Mouse (Mus musculus): ENCODE results near the gene Tmtc2. TPM values are rescaled to one million over a fixed set of nuclear protein-coding genes. Genes with fewer than 3 reads are reported as not detected.

Tmtc2 gene
- 4.5 and 5.1 TPM in 2 replicates for total RNA-seq (2014; rRNA removed; ENCODE audit: low replicate concordance)
- 1.5 and 1.9 TPM in 2 replicates for polyA plus RNA-seq (2015; fragmentation: Nextera tagmentation; extraction: Ambion mirVana)

DNA sequence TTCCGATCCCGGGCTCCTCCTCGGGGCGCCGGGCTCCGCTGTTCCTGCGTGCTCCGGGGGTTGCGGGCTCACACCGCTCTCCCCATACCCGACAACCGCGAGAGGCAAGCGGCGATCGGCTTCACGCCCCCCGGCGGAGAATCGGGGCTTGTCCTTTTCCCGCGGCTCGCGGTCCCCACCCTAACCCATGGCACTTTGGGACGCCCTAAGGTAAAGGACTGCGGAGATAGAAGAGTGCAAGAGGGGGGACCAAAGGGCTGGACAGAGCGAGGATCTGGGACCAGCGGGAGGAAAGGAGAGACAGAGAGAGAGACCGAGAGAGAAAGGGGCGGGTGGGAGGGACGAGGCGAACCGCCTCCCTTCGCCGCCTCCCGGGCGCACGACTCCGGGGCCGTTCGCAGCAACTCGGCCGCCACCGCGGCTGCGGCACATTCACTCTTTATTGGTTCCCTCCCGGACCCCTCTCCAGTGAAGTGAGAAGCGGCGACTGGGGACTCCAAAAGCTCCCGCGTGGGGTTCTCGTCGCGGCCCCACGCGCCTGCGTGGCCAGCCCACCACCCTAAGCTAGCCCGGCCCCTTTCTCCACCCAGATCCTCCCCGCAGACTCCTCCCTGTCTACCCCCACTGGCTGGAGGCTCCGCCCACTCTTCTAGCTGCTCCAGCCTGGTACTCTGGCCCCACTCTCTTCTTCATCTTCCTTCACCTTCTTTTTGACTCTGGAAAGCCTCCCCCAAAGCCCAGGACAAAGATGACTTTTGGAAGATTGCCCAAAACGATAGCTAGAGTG is at the start of gene Tmtc2:
TSS of gene Tmtc2 (minus strand) at position 544 of the 787 bp plus-strand sequence.
- peaks cover 3% of the 10 kb centered on the region; the same call in 1 of the 2 replicates for H3K4me1 ChIP-seq (ENCODE audit: control insufficient read depth, insufficient read depth)
- H3K9ac ChIP-seq (replicated peaks; ENCODE audit: low read depth, low read length) = peak within 1 kb of the TSS; percentile 60
- DNase-seq (ENCODE audit: low spot score) = peak; percentile 84
- TF ChIP-seq CTCF (IDR thresholded peaks at IDR 0.05; ENCODE audit: low read depth) = peak; percentile 30
- TF ChIP-seq EP300 (IDR thresholded peaks at IDR 0.05; ENCODE audit: low read depth) = no peak
- under 1% methylated on average over 59 of the region's 61 CpGs for WGBS
- no peaks in the 10 kb centered on the region for H3K36me3 ChIP-seq (replicated peaks; ENCODE audit: control insufficient read depth, insufficient read depth, low read length)
- peak; percentile 93 for ATAC-seq (ENCODE audit: insufficient read depth, low read depth)
- H3K4me2 ChIP-seq (ENCODE audit: low read depth, low read length) = peak within 1 kb of the TSS; percentile 95
- H3K9me3 ChIP-seq (replicated peaks; ENCODE audit: control insufficient read depth, low read length) = no peaks in the 10 kb centered on the region
- peak within 1 kb of the TSS; percentile 69 for H3K27ac ChIP-seq (ENCODE audit: low read depth)
- H3K4me3 ChIP-seq (ENCODE audit: low read depth, low read length) = peak within 1 kb of the TSS; percentile 83
- no peaks in the 10 kb centered on the region for H3K27me3 ChIP-seq (ENCODE audit: control insufficient read depth, insufficient read depth, low read length)

- no peak for DNase-seq (ENCODE audit: low spot score)
- Histone ChIP-seq H3K36me3 (replicated peaks; ENCODE audit: control insufficient read depth, insufficient read depth, low read length) (no peaks in the 10 kb centered on the region), H3K9me3 (replicated peaks; ENCODE audit: control insufficient read depth, low read length) (no peaks in the 10 kb centered on the region), H3K4me2 (ENCODE audit: low read depth, low read length) (no peak overlapping the region), H3K27me3 (ENCODE audit: control insufficient read depth, insufficient read depth, low read length) (no peaks in the 10 kb centered on the region), H3K4me1 (ENCODE audit: control insufficient read depth, insufficient read depth) (no peaks in the 10 kb centered on the region), H3K9ac (replicated peaks; ENCODE audit: low read depth, low read length) (no peak overlapping the region), H3K27ac (ENCODE audit: low read depth) (no peak overlapping the region), H3K4me3 (ENCODE audit: low read depth, low read length) (no peak overlapping the region)
- no peak for TF ChIP-seq CTCF (IDR thresholded peaks at IDR 0.05; ENCODE audit: low read depth)
- no peak for TF ChIP-seq EP300 (IDR thresholded peaks at IDR 0.05; ENCODE audit: low read depth)
- WGBS = 71% methylated on average over 3 of the region's 3 CpGs
- ATAC-seq (ENCODE audit: insufficient read depth, low read depth) = no peak
Measured at GRCm38 (mm10) chr10:105612117-105612516, 37.9 kb upstream of the Tmtc2 start.

GRCm38 (mm10) chr10:105598826-105599225 is 24.6 kb upstream of the Tmtc2 start:
- Histone ChIP-seq H3K4me3 (ENCODE audit: low read depth, low read length) (no peak overlapping the region), H3K36me3 (replicated peaks; ENCODE audit: control insufficient read depth, insufficient read depth, low read length) (no peaks in the 10 kb centered on the region), H3K4me2 (ENCODE audit: low read depth, low read length) (no peak overlapping the region), H3K4me1 (ENCODE audit: control insufficient read depth, insufficient read depth) (no peaks in the 10 kb centered on the region), H3K27ac (ENCODE audit: low read depth) (no peak overlapping the region), H3K27me3 (ENCODE audit: control insufficient read depth, insufficient read depth, low read length) (no peaks in the 10 kb centered on the region), H3K9me3 (replicated peaks; ENCODE audit: control insufficient read depth, low read length) (no peaks in the 10 kb centered on the region), H3K9ac (replicated peaks; ENCODE audit: low read depth, low read length) (no peak overlapping the region)
- TF ChIP-seq CTCF (IDR thresholded peaks at IDR 0.05; ENCODE audit: low read depth) (no peak), EP300 (IDR thresholded peaks at IDR 0.05; ENCODE audit: low read depth) (no peak)
- no peak for DNase-seq (ENCODE audit: low spot score)
- 72% methylated on average over 8 of the region's 8 CpGs for WGBS
- ATAC-seq (ENCODE audit: insufficient read depth, low read depth) = no peak

DNA sequence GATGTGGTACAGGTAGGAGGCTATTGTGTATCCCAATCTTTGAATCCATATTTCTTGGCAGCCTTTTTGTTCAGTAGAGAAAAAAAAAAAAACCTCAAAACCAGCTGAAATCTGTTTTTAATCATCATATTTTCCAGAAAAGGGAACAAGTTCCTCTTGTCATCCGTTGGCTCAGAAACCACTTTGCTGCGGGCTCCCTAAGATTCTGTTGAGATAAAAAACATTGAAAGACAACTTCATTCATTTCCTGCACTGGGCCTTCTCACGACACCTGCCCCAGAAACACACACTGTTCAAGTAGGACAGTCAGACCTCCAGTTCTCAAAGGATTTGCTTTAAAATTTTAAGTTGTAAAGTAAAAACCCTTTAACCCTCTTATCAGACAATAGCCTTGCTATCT is 23.0 kb upstream of the Tmtc2 start:
- no peak for DNase-seq (ENCODE audit: low spot score)
- no peak overlapping the region for H3K9ac ChIP-seq (replicated peaks; ENCODE audit: low read depth, low read length)
- ATAC-seq (ENCODE audit: insufficient read depth, low read depth) = no peak

GRCm38 (mm10) chr10:105595480-105596102 is 21.3 kb upstream of the Tmtc2 start:
- H3K27ac ChIP-seq (ENCODE audit: low read depth) = no peak overlapping the region
- DNase-seq (ENCODE audit: low spot score) (no peak), ATAC-seq (ENCODE audit: insufficient read depth, low read depth) (no peak)
- 61% methylated on average over 7 of the region's 7 CpGs for WGBS
- H3K27me3 ChIP-seq (ENCODE audit: control insufficient read depth, insufficient read depth, low read length) = no peaks in the 10 kb centered on the region
- H3K9ac ChIP-seq (replicated peaks; ENCODE audit: low read depth, low read length) = no peak overlapping the region
- TF ChIP-seq EP300 (IDR thresholded peaks at IDR 0.05; ENCODE audit: low read depth) (no peak), CTCF (IDR thresholded peaks at IDR 0.05; ENCODE audit: low read depth) (no peak)
- no peak overlapping the region for H3K4me3 ChIP-seq (ENCODE audit: low read depth, low read length)
- H3K9me3 ChIP-seq (replicated peaks; ENCODE audit: control insufficient read depth, low read length) = no peaks in the 10 kb centered on the region
- no peaks in the 10 kb centered on the region for H3K4me1 ChIP-seq (ENCODE audit: control insufficient read depth, insufficient read depth)
- no peak overlapping the region for H3K4me2 ChIP-seq (ENCODE audit: low read depth, low read length)
- no peaks in the 10 kb centered on the region for H3K36me3 ChIP-seq (replicated peaks; ENCODE audit: control insufficient read depth, insufficient read depth, low read length)

More for the DNA sequence above, 23.0 kb upstream of the Tmtc2 start:
- Histone ChIP-seq H3K4me2 (ENCODE audit: low read depth, low read length) (no peak overlapping the region), H3K27ac (ENCODE audit: low read depth) (no peak overlapping the region), H3K36me3 (replicated peaks; ENCODE audit: control insufficient read depth, insufficient read depth, low read length) (no peaks in the 10 kb centered on the region), H3K9me3 (replicated peaks; ENCODE audit: control insufficient read depth, low read length) (no peaks in the 10 kb centered on the region), H3K4me3 (ENCODE audit: low read depth, low read length) (no peak overlapping the region), H3K27me3 (ENCODE audit: control insufficient read depth, insufficient read depth, low read length) (no peaks in the 10 kb centered on the region), H3K4me1 (ENCODE audit: control insufficient read depth, insufficient read depth) (no peaks in the 10 kb centered on the region)
- WGBS = 69% methylated on average over 3 of the region's 3 CpGs
- TF ChIP-seq CTCF (IDR thresholded peaks at IDR 0.05; ENCODE audit: low read depth) = no peak
- no peak for TF ChIP-seq EP300 (IDR thresholded peaks at IDR 0.05; ENCODE audit: low read depth)
